Mouse (Mus musculus): ENCODE results near the gene Fbn1.

DNA sequence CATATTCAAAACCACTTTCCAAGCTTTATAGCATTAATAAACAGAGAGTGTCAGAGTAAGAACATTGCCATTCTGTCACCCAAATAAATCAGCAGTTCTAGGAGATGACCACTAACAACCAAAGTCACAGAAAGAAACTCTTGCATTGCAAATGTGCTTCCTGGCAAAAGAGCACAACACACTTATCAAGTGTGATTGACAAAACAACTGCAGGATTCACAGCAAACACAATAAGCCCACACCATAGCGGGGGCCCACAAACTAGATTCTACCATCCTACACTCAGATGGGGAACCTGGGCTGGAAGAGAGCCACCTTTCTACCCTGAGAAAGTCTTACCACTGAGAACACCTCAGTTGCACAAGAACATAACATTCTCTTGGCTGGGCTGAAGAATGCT is 17.8 kb downstream of the Fbn1 start:
- TF ChIP-seq CTCF (IDR thresholded peaks at IDR 0.05; ENCODE audit: insufficient read depth, low read length), result no peak
- TF ChIP-seq POLR2A (IDR thresholded peaks at IDR 0.05; ENCODE audit: borderline replicate concordance, extremely low read depth, low read depth, low read length), result no peak

Measured in lung, adult 2 months (tissue).